Mouse (Mus musculus): ENCODE measurements around the gene Dupd1. TPM values are rescaled to one million over a fixed set of nuclear protein-coding genes. Genes with fewer than 3 reads are reported as not detected.

Gene Dupd1
- polyA plus RNA-seq, 1 experiment = 0.03 TPM

GRCm38 (mm10) chr14:21669633-21670421, 44.5 kb downstream of the Dupd1 start:
- TF ChIP-seq GATA1 (IDR thresholded peaks at IDR 0.05; ENCODE audit: low read length) (no peak), TAL1 (IDR thresholded peaks at IDR 0.05; ENCODE audit: low read length) (no peak)
- Histone ChIP-seq H3K9me3 (ENCODE audit: control insufficient read depth, low read length) (no peaks in the 10 kb centered on the region), H3K4me3 (replicated peaks) (no peak overlapping the region), H3K4me1 (ENCODE audit: control insufficient read depth) (no peaks in the 10 kb centered on the region), H3K36me3 (ENCODE audit: control insufficient read depth) (peaks cover 30% of the 10 kb centered on the region), H3K27me3 (ENCODE audit: control insufficient read depth) (no peaks in the 10 kb centered on the region)

GRCm38 (mm10) chr14:21669218-21669617, 45.2 kb downstream of the Dupd1 start:
- H3K27me3 ChIP-seq (ENCODE audit: control insufficient read depth) = no peaks in the 10 kb centered on the region
- no peaks in the 10 kb centered on the region for H3K4me1 ChIP-seq (ENCODE audit: control insufficient read depth)
- no peak overlapping the region for H3K4me3 ChIP-seq (replicated peaks)
- no peak for TF ChIP-seq GATA1 (IDR thresholded peaks at IDR 0.05; ENCODE audit: low read length)
- TF ChIP-seq TAL1 (IDR thresholded peaks at IDR 0.05; ENCODE audit: low read length) = no peak
- no peaks in the 10 kb centered on the region for H3K9me3 ChIP-seq (ENCODE audit: control insufficient read depth, low read length)
- peaks cover 33% of the 10 kb centered on the region for H3K36me3 ChIP-seq (ENCODE audit: control insufficient read depth)

- no peaks in the 10 kb centered on the region for H3K27me3 ChIP-seq (ENCODE audit: control insufficient read depth)
- TF ChIP-seq TAL1 (IDR thresholded peaks at IDR 0.05; ENCODE audit: low read length) (no peak), GATA1 (IDR thresholded peaks at IDR 0.05; ENCODE audit: low read length) (no peak)
- H3K4me3 ChIP-seq (replicated peaks) = no peak overlapping the region
- H3K36me3 ChIP-seq (ENCODE audit: control insufficient read depth) = peaks cover 15% of the 10 kb centered on the region
- peaks cover 11% of the 10 kb centered on the region for H3K4me1 ChIP-seq (ENCODE audit: control insufficient read depth)
- no peaks in the 10 kb centered on the region for H3K9me3 ChIP-seq (ENCODE audit: control insufficient read depth, low read length)
Measured at GRCm38 (mm10) chr14:21662465-21663142, 51.8 kb downstream of the Dupd1 start.

- Histone ChIP-seq H3K4me3 (replicated peaks) (no peak overlapping the region), H3K27me3 (ENCODE audit: control insufficient read depth) (no peaks in the 10 kb centered on the region), H3K9me3 (ENCODE audit: control insufficient read depth, low read length) (no peaks in the 10 kb centered on the region), H3K36me3 (ENCODE audit: control insufficient read depth) (peaks cover 10% of the 10 kb centered on the region), H3K4me1 (ENCODE audit: control insufficient read depth) (peaks cover 11% of the 10 kb centered on the region)
- TF ChIP-seq GATA1 (IDR thresholded peaks at IDR 0.05; ENCODE audit: low read length) (no peak), TAL1 (IDR thresholded peaks at IDR 0.05; ENCODE audit: low read length) (no peak)
Measured at GRCm38 (mm10) chr14:21659652-21660051, 54.7 kb downstream of the Dupd1 start.

GRCm38 (mm10) chr14:21659155-21659554, 55.2 kb downstream of the Dupd1 start:
- no peaks in the 10 kb centered on the region for H3K9me3 ChIP-seq (ENCODE audit: control insufficient read depth, low read length)
- no peaks in the 10 kb centered on the region for H3K27me3 ChIP-seq (ENCODE audit: control insufficient read depth)
- H3K36me3 ChIP-seq (ENCODE audit: control insufficient read depth) = peaks cover 8% of the 10 kb centered on the region
- H3K4me1 ChIP-seq (ENCODE audit: control insufficient read depth) = peaks cover 11% of the 10 kb centered on the region
- TF ChIP-seq TAL1 (IDR thresholded peaks at IDR 0.05; ENCODE audit: low read length) = no peak
- no peak for TF ChIP-seq GATA1 (IDR thresholded peaks at IDR 0.05; ENCODE audit: low read length)
- no peak overlapping the region for H3K4me3 ChIP-seq (replicated peaks)

- Histone ChIP-seq H3K9me3 (ENCODE audit: control insufficient read depth, low read length) (no peaks in the 10 kb centered on the region), H3K27me3 (ENCODE audit: control insufficient read depth) (no peaks in the 10 kb centered on the region), H3K4me3 (replicated peaks) (no peak overlapping the region), H3K4me1 (ENCODE audit: control insufficient read depth) (no peaks in the 10 kb centered on the region), H3K36me3 (ENCODE audit: control insufficient read depth) (no peaks in the 10 kb centered on the region)
- no peak for TF ChIP-seq TAL1 (IDR thresholded peaks at IDR 0.05; ENCODE audit: low read length)
- TF ChIP-seq GATA1 (IDR thresholded peaks at IDR 0.05; ENCODE audit: low read length) = no peak
Measured at GRCm38 (mm10) chr14:21653813-21654212, 60.6 kb downstream of the Dupd1 start.

- Histone ChIP-seq H3K4me3 (replicated peaks) (no peak overlapping the region), H3K4me1 (ENCODE audit: control insufficient read depth) (no peaks in the 10 kb centered on the region), H3K36me3 (ENCODE audit: control insufficient read depth) (no peaks in the 10 kb centered on the region), H3K9me3 (ENCODE audit: control insufficient read depth, low read length) (no peaks in the 10 kb centered on the region), H3K27me3 (ENCODE audit: control insufficient read depth) (no peaks in the 10 kb centered on the region)
- no peak for TF ChIP-seq TAL1 (IDR thresholded peaks at IDR 0.05; ENCODE audit: low read length)
- TF ChIP-seq GATA1 (IDR thresholded peaks at IDR 0.05; ENCODE audit: low read length) = no peak
Measured at GRCm38 (mm10) chr14:21640806-21641435, 73.5 kb downstream of the Dupd1 start.

- no peaks in the 10 kb centered on the region for H3K27me3 ChIP-seq (ENCODE audit: control insufficient read depth)
- no peaks in the 10 kb centered on the region for H3K4me1 ChIP-seq (ENCODE audit: control insufficient read depth)
- TF ChIP-seq GATA1 (IDR thresholded peaks at IDR 0.05; ENCODE audit: low read length) = no peak
- no peak for TF ChIP-seq TAL1 (IDR thresholded peaks at IDR 0.05; ENCODE audit: low read length)
- peaks cover 4% of the 10 kb centered on the region; the same call in 1 of the 2 replicates for H3K36me3 ChIP-seq (ENCODE audit: control insufficient read depth)
- no peak overlapping the region for H3K4me3 ChIP-seq (replicated peaks)
- H3K9me3 ChIP-seq (ENCODE audit: control insufficient read depth, low read length) = no peaks in the 10 kb centered on the region
Measured at GRCm38 (mm10) chr14:21636548-21636947, 77.8 kb downstream of the Dupd1 start.

- TF ChIP-seq TAL1 (IDR thresholded peaks at IDR 0.05; ENCODE audit: low read length) (no peak), GATA1 (IDR thresholded peaks at IDR 0.05; ENCODE audit: low read length) (no peak)
- Histone ChIP-seq H3K4me3 (replicated peaks) (no peak overlapping the region), H3K4me1 (ENCODE audit: control insufficient read depth) (no peaks in the 10 kb centered on the region), H3K27me3 (ENCODE audit: control insufficient read depth) (no peaks in the 10 kb centered on the region), H3K9me3 (ENCODE audit: control insufficient read depth, low read length) (no peaks in the 10 kb centered on the region), H3K36me3 (ENCODE audit: control insufficient read depth) (peaks cover 10% of the 10 kb centered on the region)
Measured at GRCm38 (mm10) chr14:21631665-21632200, 82.6 kb downstream of the Dupd1 start.

Other genes with a start within 250 kb of the Dupd1 start
- 0.08 and 0.10 TPM in 2 replicates for gene Kat6b, start 233.1 kb downstream of the Dupd1 start, polyA plus RNA-seq (2012)
- gene Samd8, start 36.0 kb upstream of the Dupd1 start, polyA plus RNA-seq (2012) = 0.19 and 0.47 TPM in 2 replicates
- not detected in 2 replicates for gene Dusp13, start 36.6 kb upstream of the Dupd1 start, polyA plus RNA-seq (2012)
- gene Vdac2, start 110.7 kb upstream of the Dupd1 start, polyA plus RNA-seq (2012) = 11.8 and 15.6 TPM in 2 replicates
- 0.85 and 1.1 TPM in 2 replicates for gene Comtd1, start 134.4 kb upstream of the Dupd1 start, polyA plus RNA-seq (2012)

Measured in erythroblast, embryonic 14.5 days (primary cell).